Mouse (Mus musculus): ENCODE results near the gene Echs1.

Gene Echs1

GRCm38 (mm10) chr7:140120484-140120883 is 4.2 kb upstream of the Echs1 start:
- no peak for DNase-seq (ENCODE audit: low read depth, low spot score)

GRCm38 (mm10) chr7:140115583-140116328 is 520 bp downstream of the Echs1 start, which contains the start of gene Paox:
Paox (plus strand) TSS chr7:140115799.
- DNase-seq (ENCODE audit: low read depth, low spot score), result peak; percentile 20

- DNase-seq (ENCODE audit: low read depth, low spot score), result no peak
These were observed 4.3 kb downstream of the Echs1 start for GRCm38 (mm10) chr7:140111943-140112342.

GRCm38 (mm10) chr7:140104009-140104408 is 12.3 kb downstream of the Echs1 start:
- DNase-seq (ENCODE audit: low read depth, low spot score), result no peak

GRCm38 (mm10) chr7:140101993-140102860 is 14.0 kb downstream of the Echs1 start, which contains the start of gene Fuom:
Fuom (minus strand) TSS chr7:140102441.
- DNase-seq (ENCODE audit: low read depth, low spot score), result peak; percentile 84

- no peak for DNase-seq (ENCODE audit: low read depth, low spot score)
These were observed 14.8 kb downstream of the Echs1 start for GRCm38 (mm10) chr7:140101498-140101897.

- DNase-seq (ENCODE audit: low read depth, low spot score), result no peak
These were observed 17.8 kb downstream of the Echs1 start for GRCm38 (mm10) chr7:140098466-140098865.

GRCm38 (mm10) chr7:140096055-140096454 is 20.2 kb downstream of the Echs1 start:
- DNase-seq (ENCODE audit: low read depth, low spot score), result no peak

GRCm38 (mm10) chr7:140095556-140095955 is 20.7 kb downstream of the Echs1 start:
- no peak for DNase-seq (ENCODE audit: low read depth, low spot score)

- DNase-seq (ENCODE audit: low read depth, low spot score), result no peak
These were observed 21.3 kb downstream of the Echs1 start for GRCm38 (mm10) chr7:140094954-140095353.

GRCm38 (mm10) chr7:140092924-140093528 is 23.2 kb downstream of the Echs1 start, which contains the start of gene Prap1:
Prap1 (plus strand) TSS chr7:140093395.
- DNase-seq (ENCODE audit: low read depth, low spot score), result no peak

- no peak for DNase-seq (ENCODE audit: low read depth, low spot score)
These were observed 25.7 kb downstream of the Echs1 start for GRCm38 (mm10) chr7:140090601-140091000.

GRCm38 (mm10) chr7:140082242-140082678 is 34.0 kb downstream of the Echs1 start, which contains the start of gene Caly:
Caly (minus strand) TSS chr7:140082548.
- DNase-seq (ENCODE audit: low read depth, low spot score), result peak; percentile 56

- DNase-seq (ENCODE audit: low read depth, low spot score), result no peak
These were observed 34.7 kb downstream of the Echs1 start for GRCm38 (mm10) chr7:140081408-140082241.

- DNase-seq (ENCODE audit: low read depth, low spot score), result peak; percentile 79
These were observed 35.6 kb downstream of the Echs1 start for GRCm38 (mm10) chr7:140080503-140081156.

GRCm38 (mm10) chr7:140078711-140079110 is 37.6 kb downstream of the Echs1 start:
- DNase-seq (ENCODE audit: low read depth, low spot score), result peak; percentile 84

GRCm38 (mm10) chr7:140077698-140078097 is 38.6 kb downstream of the Echs1 start:
- DNase-seq (ENCODE audit: low read depth, low spot score), result no peak

- DNase-seq (ENCODE audit: low read depth, low spot score), result no peak
These were observed 46.1 kb downstream of the Echs1 start for GRCm38 (mm10) chr7:140070042-140070711.

GRCm38 (mm10) chr7:140067397-140067796 is 48.9 kb downstream of the Echs1 start:
- DNase-seq (ENCODE audit: low read depth, low spot score), result no peak

GRCm38 (mm10) chr7:140063092-140063491 is 53.2 kb downstream of the Echs1 start:
- DNase-seq (ENCODE audit: low read depth, low spot score), result peak; percentile 85
